Mouse (Mus musculus): Measurements from ENCODE around the gene Vstm4.

Vstm4 gene

DNA sequence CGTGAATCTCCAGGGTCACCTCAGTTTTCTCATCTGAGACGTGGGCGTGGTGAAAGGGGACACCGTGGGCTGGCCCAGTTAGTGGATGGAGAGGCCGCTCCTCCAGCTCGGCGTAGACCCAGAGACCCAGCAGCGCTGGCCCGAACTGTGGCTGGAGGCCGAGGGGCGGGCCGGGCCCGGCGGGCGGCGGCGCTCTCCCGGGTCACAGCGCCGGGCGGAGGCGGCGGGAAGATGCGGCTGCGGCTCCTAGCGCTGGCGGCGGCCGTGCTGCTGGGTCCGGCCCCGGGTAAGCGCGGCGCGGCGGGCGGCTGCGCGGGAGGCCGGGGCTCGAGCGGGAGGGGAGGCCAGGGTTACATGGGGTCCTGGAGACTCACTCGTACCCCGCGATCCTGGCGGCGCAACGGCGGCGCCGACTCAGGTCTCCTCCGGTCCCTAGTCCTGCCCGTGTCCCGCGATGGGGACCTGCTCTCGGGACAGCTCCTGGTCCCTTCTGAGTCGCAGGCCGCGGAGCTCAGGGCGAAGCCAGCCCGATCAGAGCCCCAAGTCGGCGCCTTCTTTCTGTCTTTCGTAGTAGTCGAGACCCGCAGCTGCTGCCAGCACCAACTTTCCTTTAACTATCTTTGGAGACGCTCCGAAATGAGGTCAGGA is at the start of gene Vstm4:
TSS of gene Vstm4 (plus strand) at position 76 of the 648 bp plus-strand sequence.
- peak; percentile 43 for DNase-seq (ENCODE audit: low spot score)

DNA sequence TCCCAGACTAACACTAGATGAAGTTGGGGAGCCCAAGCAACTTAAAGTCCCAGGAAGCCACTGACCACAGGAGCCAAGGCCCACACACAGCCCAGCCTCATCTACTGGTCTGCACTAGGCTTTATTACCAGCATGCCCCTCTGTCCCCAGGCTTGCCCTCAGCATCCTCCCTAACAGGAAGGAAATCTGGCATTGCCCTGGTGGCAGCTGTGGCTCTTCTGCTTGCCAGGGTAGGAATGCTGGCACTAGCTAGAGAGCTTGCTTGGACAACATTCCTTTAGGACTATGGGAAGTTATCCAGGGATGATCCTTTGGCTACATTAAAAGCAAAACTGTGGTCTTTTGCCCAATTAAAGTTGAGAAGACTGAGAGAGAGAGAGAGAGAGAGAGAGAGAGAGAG is 46.4 kb upstream of the Vstm4 start:
- DNase-seq (ENCODE audit: low spot score): no peak

GRCm38 (mm10) chr14:32812429-32812828 is 44.1 kb upstream of the Vstm4 start:
- no peak for DNase-seq (ENCODE audit: low spot score)

- DNase-seq (ENCODE audit: low spot score): no peak
Observed at GRCm38 (mm10) chr14:32814961-32815360, 41.6 kb upstream of the Vstm4 start.

DNA sequence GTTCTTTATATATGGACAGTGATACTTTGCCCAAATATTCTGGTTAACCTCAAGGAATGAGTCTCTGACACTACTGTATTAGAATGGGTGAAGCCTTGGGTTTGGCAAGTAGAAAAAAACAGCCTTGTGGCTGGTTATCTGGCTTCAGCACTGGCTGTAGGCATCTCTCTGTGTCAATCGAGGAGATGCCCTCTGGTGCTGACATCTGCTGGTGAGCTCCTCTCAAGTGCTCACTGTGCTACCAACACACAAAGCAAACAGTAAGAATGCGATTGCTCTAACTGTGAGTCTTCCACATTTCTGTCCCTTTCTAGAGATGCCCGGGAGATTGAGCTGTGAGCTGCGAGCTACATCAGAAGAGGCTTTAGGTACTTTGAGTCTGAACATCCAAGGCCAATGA is 40.0 kb upstream of the Vstm4 start:
- DNase-seq (ENCODE audit: low spot score): no peak

DNA sequence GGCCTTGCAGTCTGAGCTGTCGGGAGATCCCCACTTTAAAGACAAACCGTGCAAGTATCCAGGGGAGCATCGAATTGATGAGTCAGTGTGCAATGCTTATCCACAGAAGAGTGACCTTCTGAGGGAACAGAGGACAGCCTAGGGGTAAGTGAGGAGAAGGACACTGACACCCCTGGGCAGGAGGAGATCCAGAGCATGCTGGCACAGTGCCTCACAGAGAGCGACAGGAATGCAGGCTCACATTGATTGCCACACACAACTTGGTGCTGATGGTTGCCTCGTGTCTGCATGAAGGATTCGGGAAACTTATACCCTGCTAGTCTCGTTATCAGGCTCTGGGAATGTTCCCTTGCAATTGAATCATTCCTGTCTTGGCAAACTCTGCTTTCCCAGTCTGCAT is 39.3 kb upstream of the Vstm4 start:
- DNase-seq (ENCODE audit: low spot score): no peak

- DNase-seq (ENCODE audit: low spot score): no peak
Observed at GRCm38 (mm10) chr14:32819297-32819696, 37.3 kb upstream of the Vstm4 start.

- no peak for DNase-seq (ENCODE audit: low spot score)
Observed at GRCm38 (mm10) chr14:32822812-32823211, 33.7 kb upstream of the Vstm4 start.

GRCm38 (mm10) chr14:32823861-32824260 is 32.7 kb upstream of the Vstm4 start:
- no peak for DNase-seq (ENCODE audit: low spot score)

- DNase-seq (ENCODE audit: low spot score): no peak
Observed at GRCm38 (mm10) chr14:32824267-32825150, 32.0 kb upstream of the Vstm4 start.

DNA sequence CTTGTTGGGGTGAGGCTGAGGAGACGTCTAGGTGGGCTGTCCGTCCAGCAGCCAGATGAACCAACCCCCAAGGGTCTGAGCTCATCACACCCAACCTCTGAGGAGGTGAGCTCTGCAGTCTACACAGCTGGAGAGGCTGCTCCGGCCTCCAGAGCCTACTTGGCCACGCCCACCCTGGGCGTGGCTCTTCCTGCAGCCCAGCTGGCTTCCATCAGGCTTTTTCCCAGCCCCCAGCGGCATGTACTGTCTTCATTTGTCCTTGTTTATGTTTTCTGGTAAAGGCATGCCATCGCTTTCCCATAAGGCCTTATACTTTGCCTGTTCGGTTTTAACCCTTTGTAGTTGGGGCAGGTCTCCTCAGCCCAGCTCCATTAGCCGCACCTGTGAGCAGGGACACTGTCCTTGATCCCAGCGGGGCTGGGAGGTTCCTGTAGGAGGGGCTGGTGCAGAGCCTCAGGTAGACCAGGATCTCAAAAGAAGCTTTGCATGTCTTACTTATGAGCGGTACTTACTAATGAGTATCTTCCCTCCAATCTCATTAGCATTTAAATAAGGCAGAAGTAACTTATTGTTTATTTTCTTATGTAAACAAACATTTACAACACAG is 31.0 kb upstream of the Vstm4 start:
- DNase-seq (ENCODE audit: low spot score): peak; percentile 58

DNA sequence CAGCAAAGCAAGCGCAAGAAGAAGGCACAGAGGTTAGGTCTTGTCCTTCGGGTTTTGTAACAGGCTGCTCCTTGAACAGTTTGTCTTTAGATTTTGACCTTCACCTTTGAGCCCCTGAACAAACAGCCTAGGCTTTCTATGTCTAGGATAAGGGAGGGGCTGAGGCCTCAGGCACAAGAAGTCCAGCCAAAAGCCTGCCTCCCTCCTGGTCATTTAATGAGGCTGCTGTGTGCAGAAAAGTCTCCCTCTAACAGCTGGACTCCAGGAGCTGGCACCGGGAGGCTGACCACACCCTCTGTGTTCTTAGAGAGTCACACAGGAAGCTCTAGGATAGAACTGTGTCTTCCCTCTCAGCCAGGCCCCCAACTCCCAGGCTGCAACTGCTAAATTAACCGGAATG is 29.4 kb upstream of the Vstm4 start:
- peak; percentile 76 for DNase-seq (ENCODE audit: low spot score)

DNA sequence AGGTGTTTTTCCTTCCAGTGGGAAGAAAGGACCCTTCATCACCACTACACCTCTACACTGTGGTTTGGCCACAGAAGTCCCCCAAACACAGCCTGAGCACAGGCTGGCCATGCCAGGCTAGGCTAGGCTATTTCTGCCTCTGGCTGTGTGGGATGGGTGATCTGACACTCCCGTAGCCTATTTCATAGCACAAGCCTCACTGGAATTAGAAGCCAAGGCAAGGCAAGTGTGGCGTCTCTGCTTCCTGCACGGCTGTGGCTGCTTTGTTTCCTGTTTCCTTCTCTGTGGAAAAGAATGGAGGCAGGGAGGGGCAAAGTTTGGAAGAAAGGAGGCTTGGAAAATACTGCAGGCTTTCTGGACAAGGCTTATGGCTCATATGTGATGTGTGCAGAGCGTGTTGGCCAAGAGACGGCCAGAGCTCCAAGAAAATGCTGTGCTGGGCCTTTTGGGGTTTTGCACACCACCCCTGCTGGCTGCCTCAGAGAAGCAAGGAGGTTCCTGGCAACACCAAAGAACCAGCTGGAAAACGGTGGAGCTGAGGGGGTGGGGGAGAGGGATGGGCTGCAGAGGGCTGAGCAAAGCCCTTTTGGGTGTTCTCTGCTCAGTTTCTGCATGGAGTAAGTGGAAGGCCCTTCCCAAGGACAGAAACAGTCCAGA is 28.4 kb upstream of the Vstm4 start:
- DNase-seq (ENCODE audit: low spot score): peak; percentile 49

DNA sequence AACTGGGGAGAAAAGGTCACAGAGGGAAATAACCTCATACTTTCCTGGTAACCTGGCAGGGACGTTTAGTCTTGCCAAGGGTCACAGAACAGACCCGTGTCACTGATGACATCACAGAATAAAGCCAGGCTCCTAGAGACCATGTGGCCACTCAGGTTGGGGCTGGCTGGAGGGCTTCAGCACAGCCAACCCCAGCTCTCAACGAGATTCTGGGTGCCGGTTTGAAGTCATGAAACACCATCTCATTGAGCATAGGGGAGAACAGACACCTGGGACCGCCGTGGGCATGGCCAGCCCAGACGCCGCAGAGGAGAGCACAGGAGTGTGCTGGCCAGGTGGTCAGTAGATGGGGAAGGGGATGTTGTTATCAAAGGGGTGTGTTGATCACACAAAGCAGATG is 22.7 kb upstream of the Vstm4 start, which contains the start of gene Fam170b:
TSS of gene Fam170b (plus strand) at position 116 of the 400 bp plus-strand sequence.
- DNase-seq (ENCODE audit: low spot score): no peak

DNA sequence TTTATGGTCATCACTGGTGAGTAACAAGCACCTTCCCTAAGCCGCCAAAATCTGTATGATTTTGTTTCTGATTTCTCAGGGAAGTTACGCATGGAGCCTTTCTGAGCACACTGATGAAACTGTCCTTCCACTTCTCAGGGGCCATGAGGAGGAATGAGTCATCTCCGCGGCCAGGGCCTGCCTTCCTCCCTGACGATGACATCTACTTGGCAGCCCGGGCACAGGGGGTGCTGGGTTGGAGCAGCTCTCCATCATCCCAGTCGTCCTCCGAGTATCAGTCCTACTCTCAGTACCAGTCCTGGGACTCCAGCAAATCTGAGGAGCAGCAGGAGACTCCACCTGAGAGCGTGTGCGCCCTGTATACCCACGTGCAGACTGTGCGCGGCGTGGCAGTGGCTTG is 21.4 kb upstream of the Vstm4 start:
- no peak for DNase-seq (ENCODE audit: low spot score)

GRCm38 (mm10) chr14:32835596-32835995 is 21.0 kb upstream of the Vstm4 start:
- DNase-seq (ENCODE audit: low spot score): no peak

GRCm38 (mm10) chr14:32836191-32836590 is 20.4 kb upstream of the Vstm4 start:
- no peak for DNase-seq (ENCODE audit: low spot score)

GRCm38 (mm10) chr14:32842052-32842451 is 14.5 kb upstream of the Vstm4 start:
- DNase-seq (ENCODE audit: low spot score): no peak

DNA sequence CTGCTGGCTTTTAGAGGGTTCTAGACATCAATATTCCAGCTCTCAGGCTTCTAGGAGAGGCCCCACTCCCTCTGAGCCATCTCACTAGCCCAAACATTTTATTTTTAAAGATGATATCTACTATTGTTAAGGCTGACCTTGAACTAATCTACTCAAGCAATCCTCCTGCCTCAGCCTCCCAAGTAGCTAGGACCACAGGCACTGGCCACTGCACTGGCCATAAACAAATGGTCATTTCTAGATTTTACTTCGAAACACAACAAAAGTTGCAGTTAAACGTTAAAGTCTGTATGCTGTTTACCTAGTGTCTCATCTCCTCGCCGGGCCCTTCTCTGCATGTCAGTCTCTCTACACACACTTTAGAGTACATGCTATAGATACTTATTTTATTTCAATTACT is 2.5 kb upstream of the Vstm4 start:
- no peak for DNase-seq (ENCODE audit: low spot score)

DNA sequence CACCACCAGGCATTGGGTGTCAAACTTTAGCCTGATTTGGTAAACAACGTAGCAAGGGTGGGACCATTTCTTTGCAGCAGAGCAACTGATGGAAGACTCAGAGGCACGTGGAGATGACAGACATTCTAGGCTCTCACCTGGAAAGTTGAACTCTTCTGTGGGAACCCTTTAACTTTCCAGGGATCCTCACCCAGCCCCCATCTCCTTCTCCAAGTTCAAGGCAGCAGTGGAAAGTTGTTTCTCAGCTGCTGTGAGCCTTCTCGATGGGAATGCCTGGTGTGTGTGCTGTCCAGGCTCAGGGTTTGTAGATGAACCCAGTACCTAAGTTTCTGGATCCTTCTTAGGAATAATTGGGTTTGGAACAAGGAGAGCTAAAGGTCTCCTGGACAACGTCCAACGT is 310 bp upstream of the Vstm4 start:
- DNase-seq (ENCODE audit: low spot score): no peak

DNA sequence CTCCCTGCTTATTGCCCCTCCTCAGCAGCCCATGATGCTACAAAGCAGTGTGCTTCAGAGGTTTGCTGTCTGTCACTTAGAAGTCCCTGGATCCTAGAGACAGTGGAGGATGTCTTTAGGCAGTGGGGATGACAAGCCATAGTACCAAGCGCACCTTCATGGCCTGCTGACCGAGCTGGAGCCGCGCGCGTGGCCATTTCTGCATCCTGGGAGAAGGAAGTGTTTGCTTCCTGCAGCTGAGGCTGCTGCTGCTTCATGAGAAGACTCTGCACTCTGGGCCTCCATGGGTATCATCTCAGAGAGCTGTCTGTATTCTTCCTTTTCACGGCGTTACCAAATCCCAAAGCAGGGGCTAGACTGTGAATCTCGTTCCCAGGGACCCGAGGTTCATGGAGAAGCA is 1.8 kb downstream of the Vstm4 start:
- DNase-seq (ENCODE audit: low spot score): no peak

- no peak for DNase-seq (ENCODE audit: low spot score)
Observed at GRCm38 (mm10) chr14:32858941-32859510, 2.5 kb downstream of the Vstm4 start.
